Mouse (Mus musculus): Measurements from ENCODE around the gene Babam2. TPM values are rescaled to one million over a fixed set of nuclear protein-coding genes. Genes with fewer than 3 reads are reported as not detected.

Gene Babam2
- polyA plus RNA-seq, 1 experiment, result 33.3 TPM

DNA sequence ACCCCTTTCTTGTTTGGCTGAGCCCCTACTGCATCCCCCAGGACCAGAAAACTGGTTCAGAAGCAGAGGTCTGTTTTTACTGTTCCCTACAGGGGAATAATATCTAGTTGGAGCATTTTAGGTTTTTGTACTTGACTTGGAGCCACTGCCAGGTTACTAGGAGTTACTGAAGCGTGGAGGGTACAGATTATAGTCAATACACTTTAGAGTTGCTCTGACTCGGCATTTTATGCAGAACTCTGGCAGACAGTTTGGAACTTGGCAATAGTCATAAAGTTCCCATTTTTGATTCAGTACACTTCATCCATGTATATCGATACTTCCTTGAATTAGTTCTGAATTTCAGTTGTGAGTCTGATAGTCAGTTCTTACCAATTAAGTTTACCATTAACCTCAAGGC is 202.4 kb downstream of the Babam2 start:
- DNase-seq (ENCODE audit: low read depth), result no peak
- no peak for TF ChIP-seq CTCF (IDR thresholded peaks at IDR 0.05; ENCODE audit: borderline replicate concordance, extremely low read depth, insufficient read depth, insufficient read length)
- no peak for TF ChIP-seq POLR2A (IDR thresholded peaks at IDR 0.05; ENCODE audit: borderline replicate concordance, extremely low read depth, insufficient read depth, insufficient read length, poor library complexity, severe bottlenecking)

DNA sequence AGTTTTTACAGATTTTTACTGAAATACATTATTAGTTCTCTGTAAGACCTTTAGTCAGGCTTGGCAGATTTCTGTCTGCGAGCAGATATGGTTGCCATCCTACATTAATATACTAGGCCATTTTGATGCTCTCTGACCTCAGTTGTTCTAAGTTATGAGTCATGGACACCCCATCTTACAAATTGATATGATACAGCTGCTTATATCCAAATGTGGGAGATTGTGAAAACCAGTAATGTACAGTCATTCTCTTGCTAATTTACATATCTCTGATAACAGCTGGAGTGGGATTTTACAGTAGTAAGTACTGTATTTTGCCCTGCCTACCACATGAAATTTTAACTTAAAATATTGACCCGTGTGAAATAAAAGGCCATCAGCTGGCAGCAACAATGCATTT is 204.7 kb downstream of the Babam2 start:
- TF ChIP-seq CTCF (IDR thresholded peaks at IDR 0.05; ENCODE audit: borderline replicate concordance, extremely low read depth, insufficient read depth, insufficient read length), result no peak
- TF ChIP-seq POLR2A (IDR thresholded peaks at IDR 0.05; ENCODE audit: borderline replicate concordance, extremely low read depth, insufficient read depth, insufficient read length, poor library complexity, severe bottlenecking), result no peak
- DNase-seq (ENCODE audit: low read depth), result no peak

DNA sequence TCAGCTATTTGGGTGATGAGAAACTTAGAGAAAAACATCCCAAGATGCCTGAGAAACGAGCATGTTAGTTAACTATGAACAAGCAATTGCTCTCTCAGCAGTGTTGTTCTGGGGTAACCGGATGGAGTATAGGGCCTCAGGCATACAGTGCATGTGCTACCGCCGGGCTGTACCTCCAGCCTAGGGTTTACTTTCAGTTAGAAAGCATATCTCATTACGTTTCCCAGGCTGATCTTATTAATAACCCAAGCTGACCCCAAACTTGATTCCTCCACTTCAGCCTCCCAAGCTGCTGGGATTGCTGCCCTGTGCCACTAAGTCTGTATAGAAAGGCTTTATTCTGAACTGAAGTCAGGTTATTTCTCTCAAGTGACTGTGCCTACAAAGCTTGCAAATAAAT is 205.4 kb downstream of the Babam2 start:
- TF ChIP-seq POLR2A (IDR thresholded peaks at IDR 0.05; ENCODE audit: borderline replicate concordance, extremely low read depth, insufficient read depth, insufficient read length, poor library complexity, severe bottlenecking) (no peak), CTCF (IDR thresholded peaks at IDR 0.05; ENCODE audit: borderline replicate concordance, extremely low read depth, insufficient read depth, insufficient read length) (no peak)
- no peak for DNase-seq (ENCODE audit: low read depth)

DNA sequence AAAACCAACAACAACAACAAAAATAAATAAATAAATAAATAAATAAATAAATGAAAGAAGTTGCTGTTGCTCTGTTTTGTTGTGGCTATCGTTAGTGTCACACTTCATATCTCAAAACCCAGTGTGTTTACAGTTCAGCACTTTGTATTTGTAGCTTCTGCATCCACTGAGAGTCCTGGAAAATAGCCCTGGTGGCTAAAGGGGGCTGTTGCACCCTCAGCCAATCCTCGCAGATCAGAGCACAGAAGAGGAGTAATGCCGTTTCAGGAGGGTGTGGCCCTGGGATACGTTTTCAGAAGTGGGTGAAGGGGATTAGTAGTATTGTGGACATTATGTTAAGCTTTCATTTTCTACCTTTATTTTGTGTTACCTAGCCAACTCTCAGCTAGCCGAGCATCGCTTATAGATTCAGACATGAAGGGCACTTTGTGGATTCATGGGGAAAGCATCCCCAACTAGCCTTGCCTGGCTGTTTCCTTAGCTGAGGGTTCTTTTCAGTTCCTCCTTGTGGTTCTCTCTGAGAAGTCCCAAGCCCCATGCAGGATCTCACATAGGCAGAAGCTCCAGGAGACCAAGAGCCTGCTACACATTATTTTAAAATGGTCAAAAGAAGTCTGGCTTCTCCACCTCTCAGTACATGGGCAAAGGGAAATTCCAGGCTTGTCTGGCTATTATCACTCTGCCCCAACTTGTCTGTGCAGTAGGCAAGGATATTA is 207.6 kb downstream of the Babam2 start:
- no peak for DNase-seq (ENCODE audit: low read depth)

DNA sequence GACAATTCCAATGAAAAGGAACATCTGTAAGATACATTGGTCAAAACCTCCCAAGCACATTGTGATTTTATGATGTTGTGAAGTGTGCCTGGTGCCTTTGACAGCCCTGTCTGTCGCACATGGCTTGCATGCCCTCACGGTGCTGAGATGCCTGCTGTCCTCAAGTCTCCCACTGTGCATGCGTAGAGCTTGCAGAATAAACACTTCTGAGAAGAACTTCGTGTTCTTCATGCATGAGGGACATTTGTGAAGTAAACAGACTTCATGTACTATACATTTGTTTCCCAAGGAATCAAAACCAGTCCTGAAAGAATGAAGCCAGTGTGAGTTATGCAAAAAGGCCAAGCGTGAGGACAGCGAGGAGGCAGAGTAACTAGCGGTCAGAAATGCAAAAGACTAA is 208.3 kb downstream of the Babam2 start:
- no peak for DNase-seq (ENCODE audit: low read depth)
- TF ChIP-seq POLR2A (IDR thresholded peaks at IDR 0.05; ENCODE audit: borderline replicate concordance, extremely low read depth, insufficient read depth, insufficient read length, poor library complexity, severe bottlenecking) (no peak), CTCF (IDR thresholded peaks at IDR 0.05; ENCODE audit: borderline replicate concordance, extremely low read depth, insufficient read depth, insufficient read length) (no peak)

More for the DNA sequence above, 207.6 kb downstream of the Babam2 start:
- peak; percentile 15; the same call in 1 of the 2 replicates for TF ChIP-seq CTCF (IDR thresholded peaks at IDR 0.05; ENCODE audit: borderline replicate concordance, extremely low read depth, insufficient read depth, insufficient read length)
- TF ChIP-seq POLR2A (IDR thresholded peaks at IDR 0.05; ENCODE audit: borderline replicate concordance, extremely low read depth, insufficient read depth, insufficient read length, poor library complexity, severe bottlenecking), result no peak

DNA sequence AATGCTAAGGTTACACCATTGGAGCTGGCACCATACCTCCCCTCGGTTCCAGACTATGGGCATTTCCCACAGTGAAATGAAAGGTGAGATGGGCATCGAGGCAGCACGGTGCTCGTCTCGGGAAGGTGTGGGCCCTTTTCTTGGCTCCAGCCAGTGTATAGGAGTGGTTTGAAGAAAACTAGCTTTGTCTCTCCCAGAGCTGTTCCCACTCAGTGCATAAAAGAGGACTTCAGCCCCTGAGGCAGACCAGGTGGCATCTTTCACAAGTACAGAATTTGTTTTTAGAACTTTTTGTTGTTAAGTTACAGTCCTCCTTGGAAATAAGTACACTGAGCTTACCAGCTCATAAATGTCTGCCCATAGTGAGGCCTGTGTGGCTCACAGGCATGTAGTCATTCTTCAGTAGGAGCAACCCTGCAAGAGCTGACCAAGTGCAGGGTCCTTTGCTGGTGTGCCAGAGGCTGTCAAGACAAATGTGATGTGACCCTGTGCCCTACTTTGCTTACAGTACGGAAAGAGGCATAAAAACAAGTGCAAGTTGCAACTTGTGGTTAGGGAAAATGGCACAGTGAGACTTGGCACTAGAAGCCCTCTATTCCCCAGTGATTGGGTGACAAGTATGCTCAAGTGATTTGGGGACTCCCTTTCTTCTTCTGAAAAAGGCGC is 208.9 kb downstream of the Babam2 start:
- TF ChIP-seq CTCF (IDR thresholded peaks at IDR 0.05; ENCODE audit: borderline replicate concordance, extremely low read depth, insufficient read depth, insufficient read length) (no peak), POLR2A (IDR thresholded peaks at IDR 0.05; ENCODE audit: borderline replicate concordance, extremely low read depth, insufficient read depth, insufficient read length, poor library complexity, severe bottlenecking) (no peak)
- no peak for DNase-seq (ENCODE audit: low read depth)

DNA sequence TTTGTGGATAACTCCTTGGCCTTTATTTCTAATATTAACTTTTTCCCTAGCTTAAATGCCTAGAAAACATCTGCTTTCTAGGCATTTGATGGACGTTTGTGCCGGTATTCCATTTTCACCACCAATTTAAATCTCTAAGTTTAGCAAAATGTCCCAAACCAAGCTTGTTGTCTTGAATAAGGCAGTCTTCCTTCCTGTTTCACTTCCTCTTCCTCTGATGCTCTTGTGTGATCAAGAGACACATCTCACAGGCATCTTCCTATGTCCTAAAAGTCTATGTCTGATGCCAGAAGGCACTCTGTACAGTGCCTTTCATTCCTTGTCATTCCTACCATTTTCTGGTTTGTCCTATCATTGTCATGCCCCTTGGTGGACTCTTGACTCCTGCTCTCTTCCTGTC is 210.5 kb downstream of the Babam2 start:
- no peak for DNase-seq (ENCODE audit: low read depth)
- TF ChIP-seq CTCF (IDR thresholded peaks at IDR 0.05; ENCODE audit: borderline replicate concordance, extremely low read depth, insufficient read depth, insufficient read length) (no peak), POLR2A (IDR thresholded peaks at IDR 0.05; ENCODE audit: borderline replicate concordance, extremely low read depth, insufficient read depth, insufficient read length, poor library complexity, severe bottlenecking) (no peak)

DNA sequence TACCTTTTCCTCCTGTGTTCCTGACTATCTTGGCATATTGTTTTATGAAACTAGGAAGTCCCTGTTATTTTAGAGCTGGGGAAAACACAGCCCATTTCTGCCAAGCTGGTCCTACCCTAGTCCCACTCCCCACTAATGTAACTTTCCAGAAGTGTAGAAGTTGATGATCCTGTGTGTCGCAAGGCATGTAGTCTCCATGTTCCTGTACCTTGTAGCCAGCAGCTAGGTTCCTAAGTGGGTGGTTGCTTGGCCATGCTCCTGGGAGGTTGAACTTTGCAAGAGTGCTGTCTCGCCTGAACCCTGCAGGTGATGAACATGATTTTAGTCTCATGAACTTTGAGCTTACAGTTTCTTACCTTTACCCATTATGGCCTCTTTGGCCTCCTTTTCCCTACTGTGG is 211.3 kb downstream of the Babam2 start:
- no peak for DNase-seq (ENCODE audit: low read depth)
- TF ChIP-seq CTCF (IDR thresholded peaks at IDR 0.05; ENCODE audit: borderline replicate concordance, extremely low read depth, insufficient read depth, insufficient read length) (no peak), POLR2A (IDR thresholded peaks at IDR 0.05; ENCODE audit: borderline replicate concordance, extremely low read depth, insufficient read depth, insufficient read length, poor library complexity, severe bottlenecking) (no peak)

DNA sequence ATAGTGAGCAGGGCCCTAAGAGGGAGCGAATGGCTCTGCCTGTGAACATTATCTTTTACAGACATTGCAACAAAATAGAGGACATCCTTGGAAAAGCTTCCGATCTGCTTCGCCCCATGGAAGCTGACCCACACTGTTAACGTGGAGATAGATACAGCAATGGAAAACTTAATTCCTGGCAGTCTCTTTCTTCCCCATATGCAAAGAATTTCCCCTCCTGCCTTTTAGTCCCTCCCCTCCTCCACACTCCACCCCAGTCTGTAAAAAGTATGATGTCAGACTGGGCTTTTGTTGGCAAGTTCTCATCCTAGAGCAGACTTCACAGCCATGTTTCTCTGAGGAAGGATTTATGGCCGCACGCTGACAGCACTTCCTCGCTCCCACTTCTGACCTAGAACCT is 218.8 kb downstream of the Babam2 start:
- DNase-seq (ENCODE audit: low read depth), result peak; percentile 24
- TF ChIP-seq CTCF (IDR thresholded peaks at IDR 0.05; ENCODE audit: borderline replicate concordance, extremely low read depth, insufficient read depth, insufficient read length) (no peak), POLR2A (IDR thresholded peaks at IDR 0.05; ENCODE audit: borderline replicate concordance, extremely low read depth, insufficient read depth, insufficient read length, poor library complexity, severe bottlenecking) (no peak)

DNA sequence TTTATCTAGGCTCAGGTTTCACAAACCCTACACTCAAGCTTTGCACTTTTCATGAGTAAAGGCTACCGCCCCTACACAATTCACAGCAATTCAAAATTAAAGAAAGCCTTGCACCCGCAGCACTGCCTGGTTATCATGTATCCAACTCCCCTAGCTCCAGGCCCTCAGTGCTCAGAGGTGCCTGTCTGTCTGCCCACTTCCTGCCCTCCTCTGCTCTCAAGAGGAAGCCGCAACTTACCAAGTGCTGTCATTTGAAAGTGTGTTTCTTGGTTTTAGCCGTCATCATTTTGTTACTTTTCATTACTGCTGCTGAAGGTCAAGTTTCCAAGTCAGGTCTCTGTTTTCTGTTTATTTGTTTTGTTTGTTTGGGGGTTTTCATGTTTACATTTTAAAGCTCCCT is 221.1 kb downstream of the Babam2 start:
- no peak for TF ChIP-seq POLR2A (IDR thresholded peaks at IDR 0.05; ENCODE audit: borderline replicate concordance, extremely low read depth, insufficient read depth, insufficient read length, poor library complexity, severe bottlenecking)
- no peak for TF ChIP-seq CTCF (IDR thresholded peaks at IDR 0.05; ENCODE audit: borderline replicate concordance, extremely low read depth, insufficient read depth, insufficient read length)
- DNase-seq (ENCODE audit: low read depth), result no peak

DNA sequence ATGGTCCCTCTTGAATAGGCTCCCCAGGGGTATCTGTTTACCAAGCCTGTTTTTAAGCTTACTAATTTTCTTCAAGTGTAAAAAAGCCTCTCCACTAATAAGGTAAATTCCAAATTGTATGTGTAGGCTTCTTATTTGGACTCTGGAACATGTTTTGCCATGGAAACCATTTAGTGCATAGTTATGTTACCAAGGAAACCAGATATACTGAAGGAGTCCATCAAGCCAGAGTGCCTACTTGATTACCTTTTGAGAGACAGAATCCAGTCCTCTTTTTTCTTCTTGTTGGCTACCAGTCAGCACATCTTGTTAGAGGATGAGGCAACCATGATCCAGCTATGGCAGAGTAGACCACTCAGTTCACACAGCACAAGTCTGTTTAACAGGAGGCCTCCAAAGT is 222.6 kb downstream of the Babam2 start:
- peak; percentile 43 for DNase-seq (ENCODE audit: low read depth)
- TF ChIP-seq POLR2A (IDR thresholded peaks at IDR 0.05; ENCODE audit: borderline replicate concordance, extremely low read depth, insufficient read depth, insufficient read length, poor library complexity, severe bottlenecking), result no peak
- no peak for TF ChIP-seq CTCF (IDR thresholded peaks at IDR 0.05; ENCODE audit: borderline replicate concordance, extremely low read depth, insufficient read depth, insufficient read length)

DNA sequence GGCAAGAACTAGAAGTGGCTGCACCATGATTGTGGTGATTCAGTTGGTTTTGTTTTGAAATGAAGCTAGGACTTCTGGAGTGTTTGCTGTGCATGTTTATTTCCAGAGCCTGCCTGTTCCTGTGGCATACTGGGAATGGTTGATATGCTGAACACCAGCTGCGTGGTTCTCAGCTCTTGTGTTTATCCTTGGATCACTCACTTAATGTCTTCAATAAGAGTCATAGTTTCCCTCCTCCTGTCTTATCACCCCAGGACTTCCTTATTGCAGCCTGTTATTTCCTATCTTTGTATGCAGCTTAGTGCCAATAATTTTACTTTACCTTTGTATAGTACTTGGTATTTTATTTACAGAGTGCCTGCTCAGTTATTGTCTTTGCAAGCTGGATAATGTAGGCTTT is 223.4 kb downstream of the Babam2 start:
- TF ChIP-seq POLR2A (IDR thresholded peaks at IDR 0.05; ENCODE audit: borderline replicate concordance, extremely low read depth, insufficient read depth, insufficient read length, poor library complexity, severe bottlenecking), result no peak
- no peak for TF ChIP-seq CTCF (IDR thresholded peaks at IDR 0.05; ENCODE audit: borderline replicate concordance, extremely low read depth, insufficient read depth, insufficient read length)

More for the DNA sequence above, 223.4 kb downstream of the Babam2 start:
- DNase-seq (ENCODE audit: low read depth), result no peak

Measured in brain, embryonic 14.5 days (tissue).